Mouse (Mus musculus) spleen, postnatal 36 days (tissue): ENCODE measurements around the gene Gm5134.

Experiments used
- DNase-seq, 2 experiments: peaks; one replicate each; pipeline ENCODE4 v3.0.0; 2022; ENCODE audit warnings: low spot score in 2 of 2, mixed read lengths in 1 of 2

Gene Gm5134

GRCm38 (mm10) chr10:75954381-75954811, at the start of gene Gm5134:
Gm5134 (plus strand) TSS chr10:75954514.
- DNase-seq, result no peak

- DNase-seq, result no peak
Measured at GRCm38 (mm10) chr10:75906882-75907281, 47.4 kb upstream of the Gm5134 start.

GRCm38 (mm10) chr10:75910698-75911097, 43.6 kb upstream of the Gm5134 start:
- no peak for DNase-seq

- DNase-seq, result no peak
Measured at GRCm38 (mm10) chr10:75913013-75913589, 41.2 kb upstream of the Gm5134 start.

- DNase-seq, result no peak
Measured at GRCm38 (mm10) chr10:75915557-75915956, 38.8 kb upstream of the Gm5134 start.

- no peak for DNase-seq
Measured at GRCm38 (mm10) chr10:75916840-75917239, 37.5 kb upstream of the Gm5134 start.

- no peak for DNase-seq
Measured at GRCm38 (mm10) chr10:75919026-75919425, 35.3 kb upstream of the Gm5134 start.

- peak; percentile 93 to 94 for DNase-seq
Measured at GRCm38 (mm10) chr10:75921026-75921725, 33.1 kb upstream of the Gm5134 start, which contains the start of gene Smarcb1. Smarcb1 (minus strand) TSS chr10:75921617.

- DNase-seq, result no peak
Measured at GRCm38 (mm10) chr10:75921726-75922560, 32.4 kb upstream of the Gm5134 start.

- DNase-seq, result no peak
Measured at GRCm38 (mm10) chr10:75924324-75924723, 30.0 kb upstream of the Gm5134 start.

- no peak for DNase-seq
Measured at GRCm38 (mm10) chr10:75926396-75926795, 27.9 kb upstream of the Gm5134 start.

- no peak for DNase-seq
Measured at GRCm38 (mm10) chr10:75930304-75930703, 24.0 kb upstream of the Gm5134 start.

- DNase-seq, result no peak
Measured at GRCm38 (mm10) chr10:75931311-75931710, 23.0 kb upstream of the Gm5134 start.

GRCm38 (mm10) chr10:75932081-75932678, 22.1 kb upstream of the Gm5134 start:
- peak; percentile 31 to 58 for DNase-seq

- DNase-seq, result no peak
Measured at GRCm38 (mm10) chr10:75932891-75933290, 21.4 kb upstream of the Gm5134 start, which contains the start of gene Chchd10. Chchd10 (plus strand) TSS chr10:75933130.

- DNase-seq, result no peak
Measured at GRCm38 (mm10) chr10:75934991-75935390, 19.3 kb upstream of the Gm5134 start.

GRCm38 (mm10) chr10:75935680-75936541, 18.4 kb upstream of the Gm5134 start, which contains the start of gene Mmp11:
Mmp11 (minus strand) TSS chr10:75936496.
- peak; percentile 58 to 66 for DNase-seq

GRCm38 (mm10) chr10:75936909-75937667, 17.2 kb upstream of the Gm5134 start:
- peak; percentile 35 to 36 for DNase-seq

GRCm38 (mm10) chr10:75937851-75938643, 16.3 kb upstream of the Gm5134 start:
- DNase-seq, result peak; percentile 53 to 57
